Mouse (Mus musculus): Measurements from ENCODE around the gene E130218I03Rik.

DNA sequence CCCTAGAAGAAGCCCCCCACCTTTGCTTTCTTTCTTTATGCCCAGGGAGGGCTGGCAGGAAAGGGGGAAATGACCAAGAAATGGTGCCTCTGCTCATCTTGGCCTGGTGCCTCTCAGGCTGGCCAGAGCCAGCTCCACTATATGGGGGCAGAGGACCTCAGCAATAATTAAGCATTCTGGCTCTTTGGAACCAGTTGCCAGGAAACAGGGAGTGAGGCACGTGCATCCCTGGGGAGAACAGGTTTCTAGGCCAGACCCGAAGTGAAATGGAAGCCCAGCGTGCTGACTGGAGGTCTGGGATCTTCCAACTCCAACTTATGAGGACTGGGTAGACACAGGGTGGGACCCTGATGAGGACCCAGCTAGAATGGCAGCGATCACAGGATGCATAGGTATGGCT is 2.8 kb downstream of the E130218I03Rik start:
- TF ChIP-seq MYOD1 (IDR thresholded peaks at IDR 0.05; ENCODE audit: control insufficient read depth in 1 of 3, insufficient read length in 2 of 3, low read depth in 2 of 3) (no peak), POLR2A (IDR thresholded peaks at IDR 0.05; ENCODE audit: insufficient read length, low read depth) (no peak), MAX (IDR thresholded peaks at IDR 0.05; ENCODE audit: low read depth) (no peak), POLR2AphosphoS2 (IDR thresholded peaks at IDR 0.05; ENCODE audit: insufficient read length, low read depth) (no peak), USF1 (IDR thresholded peaks at IDR 0.05; ENCODE audit: low read depth) (no peak), TCF3 (IDR thresholded peaks at IDR 0.05; ENCODE audit: insufficient read length, low read depth) (no peak), CEBPB (IDR thresholded peaks at IDR 0.05; ENCODE audit: insufficient read depth, poor library complexity, severe bottlenecking) (no peak), SRF (IDR thresholded peaks at IDR 0.05; ENCODE audit: control insufficient read depth, insufficient read length, low read depth) (no peak), E2F4 (IDR thresholded peaks at IDR 0.05; ENCODE audit: insufficient read depth) (no peak)

Data from myocyte (in vitro differentiated cells).